Mouse (Mus musculus): ENCODE results near the gene Lrp4.

- no peak for TF ChIP-seq POLR2A (IDR thresholded peaks at IDR 0.05; ENCODE audit: insufficient read depth, low read depth, low read length)
- no peak for TF ChIP-seq CTCF (IDR thresholded peaks at IDR 0.05; ENCODE audit: insufficient read depth, low read depth, low read length)
These were observed 34.8 kb downstream of the Lrp4 start for GRCm38 (mm10) chr2:91492071-91492635.

Measured in olfactory bulb, adult 2 months (tissue).